Mouse (Mus musculus) left cerebral cortex, adult 2 months (tissue): ENCODE measurements around the gene Gucy2c. TPM values are rescaled to one million over a fixed set of nuclear protein-coding genes. Genes with fewer than 3 reads are reported as not detected.

ENCODE experiments used
- DNase-seq, 2 experiments: peaks; one replicate each; pipeline ENCODE4 v3.0.0; 2021 to 2022; ENCODE audit warnings: low spot score in 2 of 2, mixed read lengths in 1 of 2; ENCODE audit errors: extremely low spot score in 1 of 2
- H3K27ac ChIP-seq: fragments of 200-600 bp; 2 replicates; pipeline ENCODE4 v1.8.1; 2022
- H3K4me3 ChIP-seq: fragments of 200-600 bp; 2 replicates; pipeline ENCODE4 v1.8.1; 2022
- CTCF ChIP-seq: fragments of 200-600 bp; IDR thresholded peaks from 2 replicates; pipeline ENCODE4 v1.8.1; 2022; ENCODE audit warnings: antibody characterized with exemption, mild to moderate bottlenecking, moderate library complexity
- intact Hi-C: fragments of 180-260 bp; cut with DNase I; formaldehyde crosslinking; loops from one replicate; pipeline ENCODE4 v1.15.1; 2025
- total RNA-seq, 2 experiments: library from RNA; stranded (reverse); gene quantifications; 2 replicates each; pipeline ENCODE4 v1.2.3; 2021

Gene Gucy2c
- total RNA-seq, 2 experiments from 2014 or later = 0.38 to 0.40 TPM

DNA sequence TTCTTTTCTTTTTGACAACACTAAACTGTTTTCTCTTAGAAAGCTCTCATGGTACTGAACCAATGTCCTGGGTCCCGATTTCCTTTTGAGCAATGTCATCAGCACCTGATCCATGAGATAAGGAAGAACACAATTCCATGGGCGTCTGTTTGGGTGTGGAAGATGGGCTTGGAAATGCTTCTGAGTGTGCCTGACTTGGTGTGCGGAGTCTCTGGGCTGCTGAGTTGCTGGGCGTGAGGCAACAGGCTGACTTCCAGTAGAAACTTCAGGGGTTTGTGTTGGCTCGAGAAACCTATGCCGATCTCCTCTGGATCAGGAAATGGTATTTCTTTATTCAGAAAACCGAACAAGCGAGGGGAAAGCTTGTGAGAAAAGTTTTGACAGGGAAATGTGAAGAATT is 12.4 kb downstream of the Gucy2c start:
- peak in 1 of 2 experiments; percentile 3 for DNase-seq
- H3K27ac ChIP-seq = no peak overlapping the region
- intact Hi-C loops = no loop called here
- no peak overlapping the region for H3K4me3 ChIP-seq
- TF ChIP-seq CTCF = no peak

- Histone ChIP-seq H3K4me3 (no peak overlapping the region), H3K27ac (no peak overlapping the region)
- no peak for TF ChIP-seq CTCF
- intact Hi-C loops = no loop called here
- no peak for DNase-seq
Measured at GRCm38 (mm10) chr6:136763912-136764311, 17.7 kb downstream of the Gucy2c start.

GRCm38 (mm10) chr6:136750567-136750966 is 31.0 kb downstream of the Gucy2c start:
- no peak overlapping the region for H3K4me3 ChIP-seq
- no peak for DNase-seq
- intact Hi-C loops = no loop called here
- H3K27ac ChIP-seq = no peak overlapping the region
- TF ChIP-seq CTCF = no peak

DNA sequence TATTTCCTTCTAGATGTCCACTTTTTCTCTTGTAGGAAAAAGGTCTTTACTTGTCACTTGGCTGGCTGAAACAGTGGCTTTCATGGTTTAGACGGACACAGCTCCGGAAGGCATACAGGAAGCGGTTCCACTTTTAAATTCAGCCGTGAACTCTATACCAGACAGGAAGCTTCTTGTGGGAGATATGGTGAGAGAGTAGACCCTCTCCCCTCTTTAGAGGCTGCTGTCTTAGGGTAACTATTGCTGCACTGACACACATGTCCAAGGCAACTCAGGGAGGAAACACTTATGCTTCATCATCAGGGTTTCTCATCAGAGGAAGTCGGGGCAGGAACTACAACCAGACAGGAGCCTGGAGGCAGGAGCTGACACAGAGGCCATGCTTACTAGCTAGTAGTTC is 36.0 kb downstream of the Gucy2c start:
- H3K4me3 ChIP-seq = no peak overlapping the region
- no peak overlapping the region for H3K27ac ChIP-seq
- no peak for TF ChIP-seq CTCF
- intact Hi-C loops = no loop called here
- DNase-seq = no peak

DNA sequence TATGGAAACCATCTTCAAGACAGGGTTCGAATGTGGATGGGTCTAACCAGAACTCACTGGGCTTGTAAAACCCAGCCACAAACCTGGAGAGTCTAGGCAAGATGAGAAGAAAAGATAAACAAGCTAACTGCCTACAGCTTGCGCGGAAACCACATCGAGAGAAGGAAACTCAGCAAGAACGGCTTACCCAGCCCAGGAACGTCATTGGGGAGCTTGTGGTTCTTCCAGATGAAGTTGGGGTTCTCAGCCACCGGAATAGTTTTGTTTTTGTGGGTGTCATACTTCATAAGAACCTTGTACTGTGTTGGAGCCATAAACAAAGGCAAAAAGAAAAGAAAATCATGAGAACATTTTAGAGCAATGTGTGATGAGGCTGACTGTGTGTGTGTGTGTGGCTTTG is 37.8 kb downstream of the Gucy2c start:
- intact Hi-C loops = loop anchor here (2.0 kb wide), 1 partner anchor 123 kb away; no protein-coding TSS in a partner anchor
- no peak for TF ChIP-seq CTCF
- no peak overlapping the region for H3K27ac ChIP-seq
- peak in 1 of 2 experiments; percentile 4 for DNase-seq
- H3K4me3 ChIP-seq = no peak overlapping the region

DNA sequence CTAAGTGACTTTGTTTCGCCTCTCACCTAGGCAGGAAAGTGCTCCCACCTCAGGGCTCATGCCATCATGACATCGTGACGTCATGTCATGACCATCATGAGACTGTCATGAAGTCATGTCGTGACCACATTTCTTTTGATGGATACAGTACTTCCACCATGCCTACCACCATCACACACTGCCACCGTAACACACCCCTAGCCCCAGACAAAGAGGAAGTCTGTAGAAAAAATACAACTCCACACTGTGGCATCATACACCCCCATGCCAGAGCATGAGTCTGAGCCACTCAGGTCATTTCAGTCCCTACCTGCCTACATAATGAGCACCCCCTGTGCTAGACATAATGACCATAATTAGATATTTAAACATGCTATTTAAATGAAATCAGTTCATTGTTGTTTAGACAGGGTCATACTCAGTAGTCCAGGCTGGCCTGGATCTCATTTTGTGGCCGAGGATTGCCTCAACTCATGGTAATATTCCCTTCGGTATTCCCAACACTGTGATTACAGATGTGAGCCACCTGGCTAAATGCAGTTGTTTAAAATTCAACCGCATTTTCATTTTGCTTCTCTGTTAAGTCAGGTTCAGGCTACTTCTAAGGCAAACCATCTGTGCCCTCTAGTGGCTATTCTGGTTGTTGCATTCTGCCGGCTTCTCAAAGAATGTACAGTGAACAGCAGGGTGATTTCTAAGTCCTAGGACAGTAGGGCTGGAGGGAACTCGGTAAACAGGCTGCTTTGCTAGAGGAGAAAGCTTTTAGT is 39.0 kb downstream of the Gucy2c start:
- peak; percentile 77 to 87 for DNase-seq
- TF ChIP-seq CTCF = peak; percentile 97
- intact Hi-C loops = loop anchor here (1.0 to 2.0 kb wide), 2 partner anchors 122 to 320 kb away; no protein-coding TSS in a partner anchor
- Histone ChIP-seq H3K27ac (no peak overlapping the region), H3K4me3 (no peak overlapping the region)

GRCm38 (mm10) chr6:136741281-136741680 is 40.3 kb downstream of the Gucy2c start:
- H3K27ac ChIP-seq = no peak overlapping the region
- TF ChIP-seq CTCF = no peak
- no peak overlapping the region for H3K4me3 ChIP-seq
- intact Hi-C loops = no loop called here
- DNase-seq = no peak

- TF ChIP-seq CTCF = no peak
- no peak for DNase-seq
- no peak overlapping the region for H3K27ac ChIP-seq
- intact Hi-C loops = no loop called here
- no peak overlapping the region for H3K4me3 ChIP-seq
Measured at GRCm38 (mm10) chr6:136735766-136736165, 45.8 kb downstream of the Gucy2c start.

DNA sequence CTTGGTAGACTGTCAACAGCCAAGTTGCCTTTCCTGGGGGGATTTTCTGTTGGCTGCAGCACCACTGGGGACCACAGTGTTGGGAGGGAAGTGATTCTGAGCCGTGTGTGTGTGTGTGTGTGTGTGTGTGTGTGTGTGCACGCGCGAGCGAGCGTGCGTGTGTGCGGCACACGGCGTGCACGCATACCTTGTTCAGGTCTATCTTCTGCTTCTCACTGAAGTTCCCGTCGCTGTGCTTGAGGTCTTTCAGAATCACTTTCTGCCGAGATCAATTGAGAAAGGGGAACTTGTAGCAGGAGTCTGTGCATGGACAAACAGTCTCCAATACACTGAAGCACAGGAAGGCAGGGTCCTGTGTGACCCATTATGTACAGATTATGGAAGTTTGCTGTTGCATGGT is 53.4 kb downstream of the Gucy2c start:
- intact Hi-C loops = no loop called here
- no peak overlapping the region for H3K4me3 ChIP-seq
- no peak overlapping the region for H3K27ac ChIP-seq
- DNase-seq = no peak
- no peak for TF ChIP-seq CTCF

DNA sequence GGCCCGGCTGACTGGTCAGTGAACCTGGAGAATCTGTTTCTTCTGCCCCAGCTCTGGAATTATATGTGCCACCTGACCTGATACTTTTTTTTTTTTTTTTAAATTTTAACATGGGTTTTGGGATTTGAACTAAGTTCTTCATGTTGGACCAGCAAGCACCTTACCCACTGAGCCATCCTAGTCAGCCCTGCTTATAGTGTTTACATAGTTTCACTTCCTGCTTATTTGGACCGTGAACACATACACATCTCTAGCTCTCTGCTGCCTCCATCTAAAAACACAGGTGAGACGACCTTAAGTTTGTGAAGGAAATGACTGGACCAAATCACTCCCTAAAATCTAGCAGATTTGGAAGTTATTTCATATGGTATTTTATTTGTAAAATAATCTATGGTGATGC is 58.4 kb downstream of the Gucy2c start:
- no peak for DNase-seq
- TF ChIP-seq CTCF = no peak
- intact Hi-C loops = loop anchor here (2.0 to 5.0 kb wide), 2 partner anchors 102 to 301 kb away; no protein-coding TSS in a partner anchor
- Histone ChIP-seq H3K4me3 (no peak overlapping the region), H3K27ac (no peak overlapping the region)

DNA sequence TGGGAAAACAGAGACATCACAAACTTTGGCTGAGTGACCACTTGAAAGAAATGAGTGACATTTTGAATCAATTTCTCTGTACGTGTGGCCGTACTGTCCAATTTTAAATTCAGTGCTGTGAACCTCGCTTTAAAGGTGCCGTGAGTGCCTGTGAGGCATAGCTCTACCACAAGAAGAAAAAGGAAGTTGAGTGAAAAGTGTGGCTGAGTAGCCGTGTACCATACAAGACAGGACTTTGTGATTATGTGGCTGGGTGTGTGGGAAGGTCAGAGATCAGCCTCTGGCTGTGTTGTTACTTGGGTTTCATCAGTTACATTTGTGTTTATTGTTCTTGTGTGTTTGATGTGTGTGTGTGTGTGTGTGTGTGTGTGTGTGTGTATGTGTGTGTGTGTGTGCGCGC is 59.0 kb downstream of the Gucy2c start:
- no peak for TF ChIP-seq CTCF
- Histone ChIP-seq H3K27ac (no peak overlapping the region), H3K4me3 (no peak overlapping the region)
- no peak for DNase-seq
- intact Hi-C loops = loop anchor here (2.0 to 5.0 kb wide), 2 partner anchors 102 to 300 kb away; no protein-coding TSS in a partner anchor

DNA sequence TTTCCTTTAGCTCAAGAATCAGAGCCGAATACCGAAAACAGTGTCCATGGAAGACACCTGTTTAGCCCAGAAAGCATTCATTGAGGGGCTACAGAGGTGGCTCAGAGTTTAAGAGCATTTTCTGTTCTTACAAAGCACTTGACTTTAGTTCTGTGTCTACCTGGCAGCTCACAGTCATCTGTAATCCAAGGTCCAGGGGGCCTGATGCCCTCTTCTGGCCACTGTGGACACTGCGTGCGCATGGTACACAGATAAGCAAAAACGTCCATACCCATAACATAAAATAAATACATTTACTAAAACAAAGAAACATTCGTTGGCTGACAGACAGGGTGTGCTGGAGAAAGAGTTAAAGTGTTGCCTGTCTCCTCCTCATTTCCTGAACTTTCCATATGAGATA is 59.6 kb downstream of the Gucy2c start:
- H3K4me3 ChIP-seq = no peak overlapping the region
- H3K27ac ChIP-seq = no peak overlapping the region
- intact Hi-C loops = loop anchor here (2.0 to 5.0 kb wide), 2 partner anchors 101 to 300 kb away; no protein-coding TSS in a partner anchor
- peak; percentile 29 to 68 for DNase-seq
- TF ChIP-seq CTCF = peak; percentile 71

- H3K27ac ChIP-seq = no peak overlapping the region
- intact Hi-C loops = loop anchor here (5.0 kb wide), 1 partner anchor 298 kb away; no protein-coding TSS in a partner anchor
- DNase-seq = no peak
- TF ChIP-seq CTCF = no peak
- H3K4me3 ChIP-seq = no peak overlapping the region
Measured at GRCm38 (mm10) chr6:136720436-136720835, 61.1 kb downstream of the Gucy2c start.
